Mouse (Mus musculus) neutrophil, adult 5-6 weeks (primary cell): Measurements from ENCODE around the gene S1pr2. TPM values are rescaled to one million over a fixed set of nuclear protein-coding genes. Genes with fewer than 3 reads are reported as not detected.

Experiments
- ATAC-seq: fragments of 151-379, 151-347 bp; 2 replicates; pipeline ENCODE4 v1.8.0; 2017; ENCODE audit warnings: mild to moderate bottlenecking, moderate TSS enrichment; ENCODE audit not compliant: insufficient number of reproducible peaks, poor library complexity, low FRiP score, severe bottlenecking; ENCODE audit errors: extremely low read depth
- total RNA-seq: library from RNA; stranded (forward); fragments of 200-1000 nt; gene quantifications from 2 replicates; pipeline ENCODE4 v1.2.3, GENCODE M21; 2017

S1pr2 gene
- total RNA-seq, 1 experiment from 2014 or later: 1.3 TPM

DNA sequence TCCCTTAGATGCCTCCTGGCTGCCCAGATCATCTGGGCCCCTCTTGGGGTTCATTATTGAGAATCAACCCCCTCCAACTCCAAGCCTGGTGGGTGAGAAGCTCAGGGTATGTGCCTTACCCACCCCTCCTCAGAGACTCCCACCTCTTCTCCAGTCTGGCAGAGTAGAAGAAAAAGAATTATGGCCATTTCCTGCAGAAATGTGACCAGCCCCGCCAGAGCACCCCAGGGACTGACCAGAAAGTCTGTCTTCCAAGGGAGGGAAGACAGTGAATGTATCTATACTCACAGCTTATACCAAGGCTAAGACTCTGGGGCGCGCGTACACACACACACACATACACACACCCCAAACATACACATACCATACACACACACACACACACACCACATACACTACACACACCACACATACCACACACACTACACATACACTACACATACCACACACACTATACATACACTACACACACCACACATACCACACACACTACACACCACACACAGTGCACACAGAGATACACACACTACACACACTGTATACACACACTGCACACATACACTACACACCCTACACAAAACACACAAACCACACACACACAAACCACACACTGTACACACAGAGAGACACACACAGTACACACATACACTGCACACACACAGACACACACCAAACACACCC is 3.4 kb downstream of the S1pr2 start:
- no peak for ATAC-seq

DNA sequence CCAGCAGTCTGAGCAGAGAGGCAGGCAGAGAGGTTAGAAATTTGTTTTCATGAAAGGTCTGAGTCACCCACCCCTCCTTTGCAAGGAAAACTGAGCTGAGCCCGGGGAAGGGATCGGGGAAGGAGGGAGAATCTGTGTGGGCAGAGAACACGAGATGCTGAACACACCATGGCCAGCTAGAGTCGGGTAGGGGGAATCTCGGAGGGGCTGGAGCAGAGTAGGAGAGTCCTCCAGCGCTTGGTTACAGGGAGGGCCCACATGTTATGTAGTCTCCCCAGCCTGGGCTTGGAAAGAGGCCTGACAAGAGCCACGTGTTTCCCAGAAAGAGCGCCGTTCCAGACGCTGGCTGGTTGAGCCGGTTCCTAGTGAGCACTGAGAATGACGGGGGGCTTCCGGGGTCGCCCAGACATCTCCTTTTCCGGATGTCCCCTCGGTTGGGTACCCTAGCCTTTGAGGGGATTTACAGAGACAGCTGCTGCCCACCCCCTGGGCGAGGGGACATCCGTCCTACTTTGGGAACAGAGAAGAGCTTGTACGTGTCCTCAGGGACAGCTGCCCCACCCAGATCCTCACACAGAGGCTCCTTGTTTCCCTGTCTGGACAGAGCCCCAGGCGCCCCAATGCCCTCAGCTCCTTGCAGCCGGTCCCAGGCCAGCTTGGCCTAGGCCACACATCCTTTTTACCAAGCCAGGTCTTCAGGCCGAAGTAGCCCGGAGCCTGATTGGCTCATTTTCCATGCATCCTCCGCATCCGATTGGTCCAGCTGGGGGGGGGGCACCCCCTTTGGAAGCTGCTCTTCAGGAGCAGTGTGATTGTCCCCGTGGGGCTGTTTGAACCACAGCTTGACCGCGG is 4.2 kb downstream of the S1pr2 start:
- ATAC-seq: no peak

DNA sequence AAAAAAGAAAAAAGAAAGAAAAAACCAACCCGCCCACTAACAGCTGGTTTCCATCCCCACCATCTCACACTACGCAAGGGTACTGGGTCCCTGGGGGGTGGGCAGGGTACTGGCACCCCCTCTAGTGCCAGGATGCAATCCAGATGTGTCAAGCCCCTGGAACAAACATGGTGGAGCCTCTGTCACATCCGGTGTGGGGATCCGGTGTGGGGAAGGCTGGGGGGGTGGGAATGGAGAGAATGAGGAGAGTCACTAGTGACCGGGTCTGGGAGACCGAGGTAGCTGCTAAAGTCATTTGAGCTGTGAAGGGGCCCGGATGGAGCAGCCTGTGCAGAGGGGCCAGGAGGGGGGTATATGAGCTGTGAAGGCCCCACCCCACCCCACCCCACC is 4.8 kb downstream of the S1pr2 start:
- ATAC-seq: no peak

DNA sequence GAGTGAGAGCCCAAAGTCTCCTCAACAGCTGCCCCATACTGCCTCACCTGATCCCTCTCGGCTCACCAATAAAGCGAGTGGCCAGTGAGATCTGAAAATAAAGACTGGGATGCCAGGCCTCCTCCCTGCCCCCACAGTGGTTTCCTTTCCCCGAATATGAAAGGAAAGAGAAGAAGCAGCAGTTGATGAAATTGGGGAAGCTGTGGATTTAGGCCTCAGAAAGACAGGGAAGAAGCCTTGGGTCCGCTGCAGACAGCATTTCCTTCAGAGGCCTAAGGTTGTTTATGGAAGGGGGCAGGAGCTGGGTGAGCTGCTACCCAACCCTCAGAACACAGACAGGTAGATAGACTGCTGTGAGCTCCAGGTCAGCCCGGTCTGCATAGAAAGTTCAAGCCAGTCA is 9.8 kb downstream of the S1pr2 start:
- no peak for ATAC-seq

DNA sequence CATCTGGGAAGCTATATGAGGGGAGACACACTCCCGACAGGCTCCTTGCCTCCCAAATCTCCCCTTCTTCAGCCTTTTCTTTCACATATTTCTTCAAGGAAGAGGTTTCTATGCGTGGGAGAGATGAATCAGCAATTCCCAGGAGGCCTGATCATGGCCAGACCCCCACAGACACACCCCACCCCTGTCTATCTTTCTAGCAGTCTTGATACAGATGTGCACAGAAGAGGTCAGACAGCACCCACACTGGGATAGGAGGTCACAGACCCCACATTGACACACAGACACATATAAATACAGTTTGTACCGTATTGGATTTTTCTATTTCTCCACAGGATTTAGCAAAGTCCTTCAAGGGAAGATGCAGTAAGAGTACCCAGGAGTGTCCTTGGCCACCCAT is 10.6 kb downstream of the S1pr2 start:
- ATAC-seq: no peak

DNA sequence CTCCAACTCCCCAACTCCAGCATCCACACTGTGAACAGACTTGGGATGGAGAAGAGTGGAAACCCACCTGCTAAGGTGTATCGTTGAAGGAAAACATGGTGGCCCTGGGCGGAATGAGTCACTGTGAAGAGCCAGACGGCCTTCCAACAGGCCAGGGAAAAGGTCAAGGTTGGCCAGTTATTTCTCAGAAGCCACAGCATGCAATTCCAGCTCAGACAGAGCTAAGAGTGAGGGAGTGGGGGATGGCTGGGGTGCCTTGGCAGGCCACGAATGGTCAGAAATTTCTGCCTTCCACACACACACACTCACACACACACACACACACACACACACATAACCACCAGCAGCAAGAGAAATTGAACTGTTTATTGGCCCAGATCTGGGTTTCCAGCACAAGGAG is 11.0 kb downstream of the S1pr2 start:
- no peak for ATAC-seq

DNA sequence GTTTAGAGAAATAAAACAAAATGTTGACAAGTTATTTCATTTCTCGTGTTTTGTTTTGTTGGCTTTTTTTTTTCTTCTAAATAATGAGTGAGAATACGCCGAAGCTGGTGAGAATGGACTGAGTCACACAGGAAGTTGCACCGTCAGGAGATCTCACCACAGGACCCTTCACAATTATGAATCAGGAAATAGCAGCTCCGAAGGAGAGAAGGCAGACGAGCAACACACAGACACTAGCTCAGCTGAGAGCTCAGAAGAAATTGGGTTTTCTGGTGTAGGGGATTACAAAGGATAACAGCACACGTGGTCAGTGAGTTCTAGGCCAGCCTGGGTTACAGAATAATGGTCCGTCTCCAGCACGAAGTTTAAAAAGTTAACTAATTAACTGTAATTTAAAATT is 15.0 kb downstream of the S1pr2 start:
- ATAC-seq: peak; percentile 52; the same call in 1 of the 2 replicates

DNA sequence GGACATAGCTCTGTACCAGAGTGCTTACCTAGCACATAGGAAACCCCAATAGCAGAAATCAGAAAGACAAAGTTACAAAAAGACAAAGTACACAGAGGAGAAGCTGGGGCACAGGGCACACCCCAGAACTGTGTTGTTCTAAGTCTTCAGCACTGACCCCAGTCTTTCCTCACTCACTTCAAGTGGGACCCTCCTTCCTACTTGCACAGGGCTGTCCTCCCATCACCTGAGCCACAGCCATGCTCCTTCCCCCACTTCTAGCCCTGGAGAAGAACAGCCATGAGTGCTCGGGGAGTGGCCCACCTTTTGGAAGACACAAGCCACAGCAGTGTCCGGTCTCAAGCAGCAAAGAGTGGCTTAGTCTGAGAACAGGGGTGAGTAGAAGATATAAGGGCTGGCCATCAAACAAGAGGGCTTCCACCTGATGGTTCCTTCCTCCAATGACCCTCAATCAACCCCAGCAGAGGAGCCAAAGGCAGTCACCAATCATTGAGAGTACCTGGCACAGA is 17.1 kb downstream of the S1pr2 start, which contains the start of gene Dnmt1:
TSS of gene Dnmt1 (minus strand) at position 459 of the 509 bp plus-strand sequence.
- no peak for ATAC-seq

DNA sequence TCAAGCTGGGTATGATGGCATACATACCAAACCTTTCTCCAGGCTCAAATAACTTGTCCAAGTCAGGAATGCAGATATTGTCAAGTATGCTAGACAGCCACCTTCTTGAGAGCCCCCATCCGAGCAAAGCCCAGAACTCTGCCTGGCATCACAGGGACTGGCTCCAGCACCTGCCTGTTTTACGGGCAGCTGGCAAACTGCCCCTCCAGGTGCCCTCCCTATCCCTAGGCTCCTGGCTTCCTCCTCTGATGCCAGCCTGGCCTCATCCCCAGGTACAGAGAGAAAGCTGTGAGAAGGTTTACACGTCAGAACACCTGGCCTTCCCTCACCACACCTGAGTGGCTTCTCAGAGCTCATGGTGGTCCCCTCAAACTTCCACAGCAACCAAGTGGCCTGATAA is 19.6 kb downstream of the S1pr2 start:
- ATAC-seq: no peak

DNA sequence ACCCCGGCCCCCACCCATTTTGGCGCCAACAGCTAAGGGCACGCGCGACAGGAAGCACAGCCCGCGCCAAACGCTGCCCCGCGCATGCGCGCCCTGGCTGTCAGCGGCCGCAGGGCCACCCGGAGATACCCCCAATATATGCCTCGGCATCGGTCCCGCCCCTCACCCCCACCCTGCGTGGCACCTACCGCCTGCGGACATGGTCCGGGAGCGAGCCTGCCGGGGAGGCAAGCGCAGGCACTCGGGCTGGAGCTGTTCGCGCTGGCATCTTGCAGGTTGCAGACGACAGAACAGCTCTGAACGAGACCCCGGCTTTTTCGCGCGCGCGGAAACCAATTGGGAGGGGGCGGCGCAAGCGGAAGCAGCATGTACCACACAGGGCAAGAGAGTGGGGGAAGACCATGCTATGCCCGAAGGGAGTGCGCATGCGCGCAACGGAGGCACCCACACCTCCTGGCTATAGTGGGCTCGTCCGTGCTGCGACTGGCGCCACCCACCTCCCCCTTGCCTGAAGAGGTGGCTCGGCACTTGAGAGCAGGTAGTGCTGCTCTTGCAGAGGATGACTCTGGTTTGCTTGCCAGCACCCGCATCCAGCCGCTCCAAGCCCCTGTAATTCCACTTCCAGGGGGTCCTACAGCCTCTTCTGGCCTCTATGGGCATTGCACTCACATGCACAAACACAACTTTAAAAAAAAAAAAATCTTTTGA is 23.9 kb downstream of the S1pr2 start:
- peak; percentile 97 for ATAC-seq

DNA sequence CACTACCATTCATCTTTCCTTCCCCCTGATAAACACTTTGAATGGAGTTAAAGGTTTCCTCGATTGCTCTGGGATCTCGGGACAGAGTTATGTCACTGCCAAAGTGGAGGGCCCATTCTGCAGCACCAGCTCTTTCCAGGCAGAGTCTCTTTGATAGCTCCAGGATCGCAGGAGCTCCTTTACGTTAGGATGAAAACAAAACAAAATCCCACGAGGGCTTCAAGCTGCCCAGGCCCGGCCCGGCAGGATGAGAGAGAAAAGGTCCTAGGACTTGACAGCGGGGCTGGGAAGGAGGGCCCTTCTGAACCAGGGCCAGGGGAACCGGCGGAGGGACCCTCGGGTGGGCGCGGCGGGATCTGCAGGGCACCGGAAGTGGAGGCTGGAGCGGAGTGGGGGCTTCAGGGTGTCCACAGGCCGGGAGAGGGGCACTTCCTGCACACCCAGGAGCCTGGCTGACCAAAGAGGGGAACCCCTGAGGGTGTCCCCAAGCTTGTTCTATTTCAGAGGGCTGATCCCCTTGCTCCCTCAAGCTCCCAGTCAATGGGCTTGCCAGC is 24.5 kb downstream of the S1pr2 start:
- ATAC-seq: no peak

DNA sequence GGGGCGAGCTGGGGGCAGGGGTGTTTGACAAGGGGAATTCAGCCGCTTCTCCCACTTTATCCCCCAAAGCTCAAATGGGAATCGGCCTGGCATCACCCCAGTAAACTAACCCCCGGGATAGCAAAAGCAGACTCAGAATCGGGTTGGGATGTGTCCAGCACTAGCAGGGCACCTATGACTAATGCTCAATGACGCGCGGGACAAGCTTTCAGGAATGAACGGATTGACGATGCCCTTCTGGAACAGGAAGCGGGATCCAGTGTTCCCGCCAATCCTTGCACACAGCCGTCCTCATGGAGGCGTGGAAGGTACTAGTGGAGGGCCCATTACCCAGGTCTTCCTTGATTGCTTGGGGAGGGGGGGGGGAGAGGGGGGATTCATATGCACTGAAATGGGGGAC is 25.1 kb downstream of the S1pr2 start:
- no peak for ATAC-seq

DNA sequence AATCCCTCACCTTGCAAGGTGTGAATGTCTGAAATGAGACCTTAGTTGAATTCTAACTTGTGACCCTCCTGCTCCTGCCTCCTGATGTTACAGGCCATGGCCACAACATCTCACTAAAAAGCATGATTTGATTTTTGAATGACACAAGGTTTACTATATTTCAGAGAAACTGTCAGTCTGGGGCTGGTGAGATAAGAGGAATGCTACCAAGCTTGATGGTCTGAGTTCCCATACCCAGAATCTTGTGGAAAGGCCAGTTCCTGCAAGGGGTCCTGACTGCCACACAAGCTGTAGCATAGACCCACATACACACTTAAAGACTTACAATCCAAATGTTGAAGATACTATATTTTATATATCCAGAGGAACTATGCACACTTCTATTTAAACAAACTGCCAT is 26.2 kb downstream of the S1pr2 start:
- no peak for ATAC-seq

DNA sequence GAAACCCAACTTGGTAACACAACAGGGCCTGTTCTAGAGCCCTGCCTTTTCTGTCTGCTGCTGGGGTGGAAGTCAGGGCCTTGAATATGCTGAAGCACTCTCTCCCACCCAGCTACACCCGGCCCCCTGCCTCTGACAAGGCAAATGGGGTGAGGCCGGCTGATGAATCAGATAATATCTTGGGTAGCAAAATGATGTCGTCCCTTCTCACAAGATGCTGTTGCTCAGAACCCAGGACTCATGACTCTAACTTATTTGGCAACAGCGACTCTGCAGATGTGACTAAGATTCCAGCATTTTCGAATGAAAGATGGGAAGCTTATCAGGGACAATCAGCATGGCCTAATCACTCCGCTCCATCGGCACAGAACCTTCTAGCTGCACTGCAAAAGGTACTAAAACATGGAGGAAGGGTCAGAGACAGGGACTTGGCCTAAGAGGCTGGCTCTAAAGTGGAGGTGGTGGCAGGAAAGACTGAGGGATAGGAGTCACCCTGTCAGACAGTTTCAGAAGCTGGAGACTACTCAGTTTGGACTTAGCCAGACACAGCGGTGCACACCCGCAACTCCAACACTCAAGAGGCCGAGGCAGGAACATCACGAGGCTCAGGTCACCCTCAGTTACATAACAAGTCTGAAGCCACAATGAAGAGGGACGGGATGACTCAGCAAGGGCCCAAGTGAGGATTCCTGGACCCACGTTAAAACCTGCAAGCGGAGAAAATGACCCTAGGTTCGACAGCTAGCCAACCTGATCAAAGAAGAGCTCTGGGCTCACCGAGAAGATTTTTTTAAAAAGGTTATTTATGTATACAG is 30.3 kb downstream of the S1pr2 start:
- ATAC-seq: no peak

DNA sequence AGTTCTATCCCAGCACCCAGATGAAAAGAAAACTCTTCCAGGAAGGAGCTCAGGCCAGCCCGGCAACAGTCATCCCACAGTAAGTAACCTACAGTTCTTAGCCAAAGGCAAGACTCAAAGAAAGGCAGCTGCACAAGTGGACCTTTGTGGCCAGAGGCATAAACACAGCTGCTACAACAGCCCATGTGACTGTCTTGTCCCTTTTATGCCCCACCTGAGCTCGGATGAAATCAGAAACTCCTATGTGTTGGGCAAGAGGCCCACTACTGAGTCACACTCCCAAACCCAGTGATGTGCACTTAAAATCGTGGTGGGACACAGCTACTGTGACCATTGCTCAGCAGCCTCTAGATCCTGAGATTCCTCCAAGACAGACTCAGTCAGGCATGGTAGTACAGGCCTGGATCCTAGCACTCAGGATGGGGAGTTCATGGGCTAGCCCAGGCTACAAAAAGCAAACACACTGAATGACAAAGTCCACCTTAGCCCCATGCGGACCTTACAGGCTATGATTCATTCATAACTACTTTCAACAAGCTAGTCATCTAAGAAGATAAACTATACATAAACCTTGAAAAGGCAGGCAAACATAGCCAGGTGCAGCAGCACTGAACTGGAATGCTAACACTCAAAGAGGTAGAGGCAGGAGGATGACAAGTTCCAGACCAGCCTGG is 31.7 kb downstream of the S1pr2 start:
- no peak for ATAC-seq

DNA sequence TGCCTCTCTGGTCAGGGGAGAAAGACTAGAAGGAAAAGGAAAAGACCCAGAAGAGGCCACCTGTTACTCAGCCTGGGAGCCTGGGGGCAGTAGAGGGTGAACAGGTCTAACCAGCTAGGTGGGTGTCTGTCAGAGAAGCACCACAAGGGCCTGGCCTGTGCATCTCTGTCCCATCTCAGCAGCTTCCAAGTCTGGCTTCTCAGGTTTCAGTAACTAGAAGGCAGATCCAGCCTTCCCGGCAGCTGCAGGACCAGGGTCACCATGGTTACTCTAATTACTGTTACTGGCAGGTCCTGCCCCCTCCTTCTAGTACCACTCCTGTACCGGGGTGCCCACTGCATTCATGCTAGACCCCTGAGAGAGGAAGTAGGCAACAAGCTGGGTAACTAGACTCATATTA is 32.7 kb downstream of the S1pr2 start:
- no peak for ATAC-seq

DNA sequence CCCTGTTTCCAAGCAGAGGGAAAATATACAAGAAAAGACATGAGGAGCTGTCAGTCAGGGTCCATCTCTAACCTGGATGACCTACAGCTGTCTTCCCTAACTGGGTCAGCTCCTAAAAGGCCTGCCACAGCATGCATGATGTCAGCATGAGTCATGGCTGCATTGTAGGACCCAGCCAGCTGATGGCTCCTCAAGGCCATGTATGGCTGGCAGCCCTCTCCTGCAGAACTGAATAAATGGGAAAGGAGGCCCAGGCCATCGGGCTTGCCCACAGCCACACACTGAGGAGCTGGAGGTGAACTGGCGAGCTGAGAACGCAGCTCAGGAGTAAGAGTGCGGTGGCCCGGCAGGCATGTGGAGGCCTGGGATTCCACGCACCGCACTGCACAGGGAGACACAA is 33.2 kb downstream of the S1pr2 start:
- ATAC-seq: no peak

DNA sequence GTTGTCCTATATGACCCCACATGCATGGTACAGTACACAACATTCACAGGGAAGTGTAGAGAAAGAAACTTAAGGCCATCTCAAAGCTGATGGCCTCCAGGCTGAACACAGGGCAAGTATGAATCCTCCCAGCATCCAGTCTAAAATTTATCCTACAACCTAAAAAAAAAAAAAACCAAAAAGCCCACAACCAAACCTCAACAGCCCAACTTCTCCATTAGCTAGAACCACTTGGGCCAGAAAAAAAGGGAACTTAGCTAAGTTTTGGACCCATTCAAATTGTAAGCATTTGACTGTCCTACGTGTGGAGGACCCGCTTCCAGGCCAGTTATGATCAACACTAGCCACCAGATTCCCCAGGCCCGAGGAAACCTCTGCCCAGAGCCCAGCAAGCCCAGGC is 53.3 kb downstream of the S1pr2 start:
- no peak for ATAC-seq
